Mouse (Mus musculus): ENCODE results near the gene Hes1. TPM values are rescaled to one million over a fixed set of nuclear protein-coding genes. Genes with fewer than 3 reads are reported as not detected.
"Not testable (repeated sequence)": the region's sequence is repeated elsewhere in the genome, so short reads cannot be mapped to it uniquely, and the experiment has no call there.

Hes1 gene
- polyA plus RNA-seq, 1 experiment from 2014 or later: 28.8 TPM

DNA sequence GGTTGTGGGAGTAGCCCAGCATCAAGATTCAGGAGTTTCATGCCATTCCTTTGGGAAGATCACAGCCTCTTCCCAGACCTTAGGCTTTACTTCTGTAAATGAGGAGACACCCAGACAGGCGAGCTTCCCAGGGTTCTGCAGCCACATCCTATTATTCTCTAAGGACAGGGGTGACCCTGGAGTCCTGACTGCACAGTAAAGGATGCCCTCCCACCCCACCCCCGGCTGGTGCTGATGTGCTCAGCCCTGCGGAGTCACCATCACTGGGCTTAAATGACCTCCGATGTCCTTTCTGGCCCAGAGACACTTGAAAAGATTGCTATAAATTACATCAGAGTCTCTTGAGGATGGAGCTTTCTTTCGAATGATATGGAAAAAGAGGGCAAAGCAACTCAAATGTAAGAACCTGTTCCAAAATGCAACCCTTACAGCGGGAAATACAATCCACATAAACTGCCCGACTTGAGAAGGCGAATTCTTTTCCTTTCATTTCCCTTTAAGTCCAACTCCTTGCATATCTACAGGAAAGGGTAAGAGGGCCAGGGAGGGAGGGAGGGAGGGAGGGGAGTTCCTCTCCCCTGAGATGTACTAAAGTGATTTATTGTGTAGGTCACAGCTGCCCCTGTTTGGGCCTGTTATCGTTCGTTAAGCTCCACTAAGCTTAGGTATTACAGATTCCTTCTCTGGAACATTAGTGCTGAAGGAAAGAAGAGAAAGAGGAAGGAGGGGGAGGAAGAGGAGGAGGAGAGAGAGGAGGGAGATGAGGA lies 38.1 kb downstream of the Hes1 start:
- DNase-seq (ENCODE audit: low spot score): peak; percentile 52
- H3K27ac ChIP-seq (ENCODE audit: low read depth, low read length): no peak overlapping the region
- no peak overlapping the region for H3K4me3 ChIP-seq (ENCODE audit: low read depth, low read length)
- peaks cover 15% of the 10 kb centered on the region; the same call in 1 of the 2 replicates for H3K27me3 ChIP-seq (ENCODE audit: control insufficient read depth, insufficient read depth, low read length)
- H3K4me1 ChIP-seq (replicated peaks; ENCODE audit: control insufficient read depth, insufficient read depth, low read length): no peaks in the 10 kb centered on the region
- H3K9me3 ChIP-seq (ENCODE audit: control insufficient read depth, low read length): no peaks in the 10 kb centered on the region
- ATAC-seq (ENCODE audit: low FRiP score): peak; percentile 72
- no peak overlapping the region for H3K4me2 ChIP-seq (replicated peaks; ENCODE audit: low read depth, low read length)
- H3K36me3 ChIP-seq (ENCODE audit: control insufficient read depth, insufficient read depth, low read length): no peaks in the 10 kb centered on the region
- H3K9ac ChIP-seq (ENCODE audit: low read depth, low read length): no peak overlapping the region
- 20% methylated on average over 10 of the region's 10 CpGs for WGBS

DNA sequence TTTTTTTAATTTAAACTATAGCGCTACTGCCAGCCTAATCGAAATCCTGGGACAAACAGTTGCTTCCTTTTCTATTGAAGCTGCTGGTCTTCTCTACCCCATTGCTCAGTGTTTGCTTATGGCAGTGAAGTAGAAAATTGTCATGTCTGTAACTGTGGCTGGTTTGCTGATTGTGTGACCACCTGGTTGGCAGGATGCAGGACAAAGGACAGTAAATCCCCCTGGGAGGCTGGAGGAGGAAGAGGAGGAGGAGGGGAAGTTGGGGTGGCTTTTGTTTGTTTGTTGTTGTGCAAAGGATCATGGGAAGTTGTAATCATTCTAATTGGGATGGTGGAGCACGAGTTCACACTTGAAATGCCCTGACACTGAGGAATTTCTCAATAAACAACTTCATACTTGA lies 38.8 kb downstream of the Hes1 start:
- no peaks in the 10 kb centered on the region for H3K9me3 ChIP-seq (ENCODE audit: control insufficient read depth, low read length)
- peaks cover 17% of the 10 kb centered on the region; the same call in 1 of the 2 replicates for H3K27me3 ChIP-seq (ENCODE audit: control insufficient read depth, insufficient read depth, low read length)
- H3K4me1 ChIP-seq (replicated peaks; ENCODE audit: control insufficient read depth, insufficient read depth, low read length): no peaks in the 10 kb centered on the region
- ATAC-seq (ENCODE audit: low FRiP score) (peak; percentile 57; the same call in 1 of the 2 replicates), DNase-seq (ENCODE audit: low spot score) (peak; percentile 44)
- H3K36me3 ChIP-seq (ENCODE audit: control insufficient read depth, insufficient read depth, low read length): no peaks in the 10 kb centered on the region
- no peak overlapping the region for H3K4me3 ChIP-seq (ENCODE audit: low read depth, low read length)
- H3K9ac ChIP-seq (ENCODE audit: low read depth, low read length): no peak overlapping the region
- H3K27ac ChIP-seq (ENCODE audit: low read depth, low read length): peak overlapping the region; percentile 39; the same call in 1 of the 2 replicates
- WGBS: 7% methylated on average over 3 of the region's 3 CpGs
- no peak overlapping the region for H3K4me2 ChIP-seq (replicated peaks; ENCODE audit: low read depth, low read length)

- peaks cover 13% of the 10 kb centered on the region; the same call in 1 of the 2 replicates for H3K27me3 ChIP-seq (ENCODE audit: control insufficient read depth, insufficient read depth, low read length)
- no peak for DNase-seq (ENCODE audit: low spot score)
Observed at GRCm38 (mm10) chr16:30103495-30103894, 39.3 kb downstream of the Hes1 start.

DNA sequence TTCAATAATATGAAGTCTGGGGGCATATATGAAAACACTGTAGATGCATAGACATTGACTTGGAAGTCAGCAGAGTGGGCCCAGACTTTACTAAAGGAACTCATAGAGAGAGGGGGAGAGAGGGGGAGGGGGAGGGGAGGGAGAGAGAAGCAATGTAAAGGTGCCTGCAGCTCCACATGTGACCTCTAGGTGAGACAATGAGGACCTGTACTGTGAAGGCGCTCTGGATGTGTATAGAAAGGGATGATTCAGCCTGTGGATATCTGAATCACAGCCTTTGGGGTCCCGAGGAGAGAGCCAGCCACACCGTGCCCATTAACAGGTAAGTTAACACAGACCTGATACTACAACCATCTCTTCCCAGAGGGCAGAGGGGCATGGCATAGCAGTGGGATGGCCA lies 40.2 kb downstream of the Hes1 start:
- Histone ChIP-seq H3K36me3 (ENCODE audit: control insufficient read depth, insufficient read depth, low read length) (no peaks in the 10 kb centered on the region), H3K27ac (ENCODE audit: low read depth, low read length) (no peak overlapping the region), H3K4me3 (ENCODE audit: low read depth, low read length) (no peak overlapping the region), H3K9ac (ENCODE audit: low read depth, low read length) (no peak overlapping the region), H3K9me3 (ENCODE audit: control insufficient read depth, low read length) (no peaks in the 10 kb centered on the region), H3K4me1 (replicated peaks; ENCODE audit: control insufficient read depth, insufficient read depth, low read length) (no peaks in the 10 kb centered on the region), H3K4me2 (replicated peaks; ENCODE audit: low read depth, low read length) (no peak overlapping the region), H3K27me3 (ENCODE audit: control insufficient read depth, insufficient read depth, low read length) (peaks cover 13% of the 10 kb centered on the region; the same call in 1 of the 2 replicates)
- DNase-seq (ENCODE audit: low spot score) (no peak), ATAC-seq (ENCODE audit: low FRiP score) (no peak)
- 88% methylated on average over 3 of the region's 3 CpGs for WGBS

More at GRCm38 (mm10) chr16:30103495-30103894, 39.3 kb downstream of the Hes1 start:
- Histone ChIP-seq H3K27ac (ENCODE audit: low read depth, low read length) (no peak overlapping the region), H3K36me3 (ENCODE audit: control insufficient read depth, insufficient read depth, low read length) (no peaks in the 10 kb centered on the region), H3K4me1 (replicated peaks; ENCODE audit: control insufficient read depth, insufficient read depth, low read length) (no peaks in the 10 kb centered on the region), H3K4me3 (ENCODE audit: low read depth, low read length) (no peak overlapping the region), H3K4me2 (replicated peaks; ENCODE audit: low read depth, low read length) (no peak overlapping the region), H3K9me3 (ENCODE audit: control insufficient read depth, low read length) (no peaks in the 10 kb centered on the region), H3K9ac (ENCODE audit: low read depth, low read length) (no peak overlapping the region)
- WGBS: 49% methylated on average over 6 of the region's 6 CpGs
- no peak for ATAC-seq (ENCODE audit: low FRiP score)

GRCm38 (mm10) chr16:30105476-30105875 lies 41.3 kb downstream of the Hes1 start:
- Histone ChIP-seq H3K9ac (ENCODE audit: low read depth, low read length) (no peak overlapping the region), H3K27ac (ENCODE audit: low read depth, low read length) (no peak overlapping the region), H3K4me1 (replicated peaks; ENCODE audit: control insufficient read depth, insufficient read depth, low read length) (no peaks in the 10 kb centered on the region), H3K36me3 (ENCODE audit: control insufficient read depth, insufficient read depth, low read length) (no peaks in the 10 kb centered on the region), H3K9me3 (ENCODE audit: control insufficient read depth, low read length) (no peaks in the 10 kb centered on the region), H3K4me3 (ENCODE audit: low read depth, low read length) (no peak overlapping the region), H3K4me2 (replicated peaks; ENCODE audit: low read depth, low read length) (no peak overlapping the region), H3K27me3 (ENCODE audit: control insufficient read depth, insufficient read depth, low read length) (peaks cover 9% of the 10 kb centered on the region; the same call in 1 of the 2 replicates)
- 94% methylated on average over 7 of the region's 7 CpGs for WGBS
- no peak for ATAC-seq (ENCODE audit: low FRiP score)
- DNase-seq (ENCODE audit: low spot score): no peak

DNA sequence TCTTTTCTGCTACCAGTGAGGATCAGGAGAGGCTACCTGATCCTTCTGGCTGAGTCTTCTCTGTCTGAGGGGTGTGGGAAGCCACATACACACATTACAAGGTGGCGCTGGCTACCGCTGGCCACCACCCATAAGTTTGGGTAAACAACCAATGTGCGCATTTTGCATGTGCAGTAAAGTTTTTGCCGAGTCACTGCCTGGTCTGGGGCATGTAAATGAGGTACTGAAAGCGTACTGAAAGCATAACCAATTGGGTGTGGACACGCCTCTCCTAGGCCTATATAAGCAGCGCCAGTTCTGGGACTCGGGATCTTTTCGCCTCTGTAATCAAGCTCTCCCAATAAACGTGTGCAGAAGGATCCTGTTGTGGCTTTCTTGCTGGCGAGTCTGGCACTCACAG lies 44.0 kb downstream of the Hes1 start:
- not testable (repeated sequence) for H3K27ac ChIP-seq (ENCODE audit: low read depth, low read length); H3K4me3 ChIP-seq (ENCODE audit: low read depth, low read length); H3K4me2 ChIP-seq (replicated peaks; ENCODE audit: low read depth, low read length); H3K36me3 ChIP-seq (ENCODE audit: control insufficient read depth, insufficient read depth, low read length); H3K9ac ChIP-seq (ENCODE audit: low read depth, low read length); ATAC-seq (ENCODE audit: low FRiP score); H3K27me3 ChIP-seq (ENCODE audit: control insufficient read depth, insufficient read depth, low read length); DNase-seq (ENCODE audit: low spot score); H3K9me3 ChIP-seq (ENCODE audit: control insufficient read depth, low read length); H3K4me1 ChIP-seq (replicated peaks; ENCODE audit: control insufficient read depth, insufficient read depth, low read length)
- WGBS: 86% methylated on average over 11 of the region's 11 CpGs

GRCm38 (mm10) chr16:30110466-30110865 lies 46.3 kb downstream of the Hes1 start:
- WGBS: 85% methylated on average over 3 of the region's 3 CpGs
- no peak overlapping the region for H3K27ac ChIP-seq (ENCODE audit: low read depth, low read length)
- H3K27me3 ChIP-seq (ENCODE audit: control insufficient read depth, insufficient read depth, low read length): peaks cover 21% of the 10 kb centered on the region
- no peaks in the 10 kb centered on the region for H3K9me3 ChIP-seq (ENCODE audit: control insufficient read depth, low read length)
- no peak overlapping the region for H3K4me2 ChIP-seq (replicated peaks; ENCODE audit: low read depth, low read length)
- H3K36me3 ChIP-seq (ENCODE audit: control insufficient read depth, insufficient read depth, low read length): no peaks in the 10 kb centered on the region
- H3K9ac ChIP-seq (ENCODE audit: low read depth, low read length): no peak overlapping the region
- no peaks in the 10 kb centered on the region for H3K4me1 ChIP-seq (replicated peaks; ENCODE audit: control insufficient read depth, insufficient read depth, low read length)
- ATAC-seq (ENCODE audit: low FRiP score) (no peak), DNase-seq (ENCODE audit: low spot score) (no peak)
- no peak overlapping the region for H3K4me3 ChIP-seq (ENCODE audit: low read depth, low read length)

DNA sequence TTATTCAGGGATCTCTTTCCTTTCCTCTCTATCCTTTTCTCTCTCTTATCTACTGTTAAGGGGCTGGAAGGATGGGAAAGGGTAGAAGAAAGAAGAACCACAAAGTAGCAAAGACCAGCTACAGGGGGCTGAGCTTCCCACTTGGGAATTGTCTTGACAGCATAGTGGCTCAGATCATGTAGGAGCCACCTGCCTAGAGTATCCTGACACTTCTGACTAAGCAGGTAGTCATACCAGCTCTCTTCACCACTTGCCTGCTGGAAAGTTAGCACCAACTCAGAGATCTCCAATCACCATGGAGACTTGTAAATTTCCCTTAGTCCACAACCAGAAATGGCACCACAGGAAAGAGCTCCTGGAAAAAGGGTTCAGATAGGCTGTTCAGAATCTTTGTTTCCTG lies 46.9 kb downstream of the Hes1 start:
- no peaks in the 10 kb centered on the region for H3K36me3 ChIP-seq (ENCODE audit: control insufficient read depth, insufficient read depth, low read length)
- no peak overlapping the region for H3K27ac ChIP-seq (ENCODE audit: low read depth, low read length)
- peaks cover 27% of the 10 kb centered on the region for H3K27me3 ChIP-seq (ENCODE audit: control insufficient read depth, insufficient read depth, low read length)
- H3K9ac ChIP-seq (ENCODE audit: low read depth, low read length): no peak overlapping the region
- no peaks in the 10 kb centered on the region for H3K4me1 ChIP-seq (replicated peaks; ENCODE audit: control insufficient read depth, insufficient read depth, low read length)
- no peaks in the 10 kb centered on the region for H3K9me3 ChIP-seq (ENCODE audit: control insufficient read depth, low read length)
- no peak for ATAC-seq (ENCODE audit: low FRiP score)
- H3K4me2 ChIP-seq (replicated peaks; ENCODE audit: low read depth, low read length): no peak overlapping the region
- DNase-seq (ENCODE audit: low spot score): no peak
- H3K4me3 ChIP-seq (ENCODE audit: low read depth, low read length): no peak overlapping the region

DNA sequence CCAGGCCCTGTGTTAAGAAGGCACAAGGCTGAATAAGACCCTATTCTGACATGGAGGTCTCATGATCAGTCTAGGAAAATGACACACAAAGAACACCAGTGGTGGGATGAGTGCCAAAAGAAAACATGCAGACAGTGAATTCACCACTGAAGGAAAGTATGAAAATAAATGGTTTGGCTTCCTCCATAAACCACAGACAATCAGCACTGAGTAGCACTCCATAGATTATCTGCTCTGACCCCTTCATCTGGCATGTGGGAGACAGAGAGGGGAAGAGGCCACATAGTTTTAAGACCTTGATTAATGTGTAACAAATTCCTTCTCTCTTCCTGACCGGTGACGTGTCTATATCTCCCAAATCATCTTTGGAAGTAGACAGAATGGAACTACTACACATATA lies 47.4 kb downstream of the Hes1 start:
- no peak overlapping the region for H3K9ac ChIP-seq (ENCODE audit: low read depth, low read length)
- 77% methylated on average over 2 of the region's 2 CpGs for WGBS
- no peak for ATAC-seq (ENCODE audit: low FRiP score)
- H3K9me3 ChIP-seq (ENCODE audit: control insufficient read depth, low read length): no peaks in the 10 kb centered on the region
- DNase-seq (ENCODE audit: low spot score): no peak
- no peak overlapping the region for H3K4me3 ChIP-seq (ENCODE audit: low read depth, low read length)
- H3K27me3 ChIP-seq (ENCODE audit: control insufficient read depth, insufficient read depth, low read length): peaks cover 29% of the 10 kb centered on the region
- H3K4me1 ChIP-seq (replicated peaks; ENCODE audit: control insufficient read depth, insufficient read depth, low read length): no peaks in the 10 kb centered on the region
- no peak overlapping the region for H3K27ac ChIP-seq (ENCODE audit: low read depth, low read length)
- H3K4me2 ChIP-seq (replicated peaks; ENCODE audit: low read depth, low read length): no peak overlapping the region
- no peaks in the 10 kb centered on the region for H3K36me3 ChIP-seq (ENCODE audit: control insufficient read depth, insufficient read depth, low read length)
